Mouse (Mus musculus) midbrain, embryonic 15.5 days (tissue): ENCODE data around the gene Tcaim. TPM values are rescaled to one million over a fixed set of nuclear protein-coding genes. Genes with fewer than 3 reads are reported as not detected.
A peak's percentile ranks its signal among the peaks of the same experiment; 100 is the strongest.
"Not testable (repeated sequence)": the region's sequence is repeated elsewhere in the genome, so short reads cannot be mapped to it uniquely, and the experiment has no call there.

Experiments used
- ATAC-seq: fragments of 200-750 bp; cut with Nextera tagmentation; replicated peaks from 2 replicates; pipeline ENCODE4 v1.8.0; 2017; ENCODE audit warnings: moderate TSS enrichment
- H3K27ac ChIP-seq: fragments of 300-500 bp; sonication (generic); 2 replicates; pipeline ENCODE4 v1.5.1; 2015; ENCODE audit warnings: mild to moderate bottlenecking, inconsistent platforms
- H3K27me3 ChIP-seq: fragments of 300-500 bp; sonication (generic); replicated peaks from 2 replicates; pipeline ENCODE4 v1.6.1; 2015; ENCODE audit warnings: inconsistent platforms
- H3K36me3 ChIP-seq: fragments of 300-500 bp; sonication (generic); replicated peaks from 2 replicates; pipeline ENCODE4 v1.6.1; 2015; ENCODE audit warnings: inconsistent platforms
- H3K4me1 ChIP-seq: fragments of 300-500 bp; sonication (generic); 2 replicates; pipeline ENCODE4 v1.6.1; 2015; ENCODE audit warnings: inconsistent platforms
- H3K4me2 ChIP-seq: fragments of 300-500 bp; sonication (generic); 2 replicates; pipeline ENCODE4 v1.6.1; 2015; ENCODE audit warnings: inconsistent platforms, mild to moderate bottlenecking, moderate library complexity
- H3K4me3 ChIP-seq: fragments of 300-500 bp; sonication (generic); 2 replicates; pipeline ENCODE4 v1.5.1; 2015; ENCODE audit warnings: mild to moderate bottlenecking, inconsistent platforms
- H3K9ac ChIP-seq: fragments of 300-500 bp; sonication (generic); 2 replicates; pipeline ENCODE4 v1.6.1; 2015; ENCODE audit warnings: mild to moderate bottlenecking, inconsistent platforms
- H3K9me3 ChIP-seq: fragments of 300-500 bp; sonication (generic); 2 replicates; pipeline ENCODE4 v1.6.1; 2016; ENCODE audit warnings: inconsistent platforms
- WGBS: fragments of 180-500 bp; shearing (Covaris S2); methylation state at CpG from one replicate; pipeline ENCODE4 v1.1.7; 2015; ENCODE audit warnings: mixed read lengths; 5-methylcytosine and 5-hydroxymethylcytosine counted together
- polyA plus RNA-seq: library from polyadenylated mRNA; unstranded; fragments of >200 nt; fragmentation: Nextera tagmentation; extraction: Ambion mirVana; gene quantifications from 2 replicates; pipeline ENCODE4 v1.2.1, GENCODE M21; 2015

Gene Tcaim
- polyA plus RNA-seq, 1 experiment from 2014 or later: 9.3 TPM

- Histone ChIP-seq H3K4me3 (no peak overlapping the region), H3K27ac (no peak overlapping the region), H3K4me2 (no peak overlapping the region), H3K36me3 (peaks cover 42% of the 10 kb centered on the region), H3K9me3 (no peaks in the 10 kb centered on the region), H3K9ac (no peak overlapping the region), H3K4me1 (no peaks in the 10 kb centered on the region), H3K27me3 (no peaks in the 10 kb centered on the region)
- no peak for ATAC-seq
- WGBS: 94% methylated on average over 4 of the region's 4 CpGs
Observed at GRCm38 (mm10) chr9:122826743-122827142, 21.4 kb downstream of the Tcaim start.

- peaks cover 31% of the 10 kb centered on the region for H3K36me3 ChIP-seq
- no peak overlapping the region for H3K4me2 ChIP-seq
- no peak for ATAC-seq
- WGBS: 84% methylated on average over 4 of the region's 4 CpGs
- H3K9ac ChIP-seq: no peak overlapping the region
- H3K9me3 ChIP-seq: no peaks in the 10 kb centered on the region
- no peak overlapping the region for H3K27ac ChIP-seq
- no peak overlapping the region for H3K4me3 ChIP-seq
- H3K4me1 ChIP-seq: no peaks in the 10 kb centered on the region
- H3K27me3 ChIP-seq: no peaks in the 10 kb centered on the region
Observed at GRCm38 (mm10) chr9:122829826-122830380, 24.6 kb downstream of the Tcaim start.

- WGBS: 73% methylated on average over 9 of the region's 9 CpGs
- no peak overlapping the region for H3K9ac ChIP-seq
- H3K27me3 ChIP-seq: no peaks in the 10 kb centered on the region
- H3K4me1 ChIP-seq: peaks cover 8% of the 10 kb centered on the region; the same call in 1 of the 2 replicates
- ATAC-seq: no peak
- no peak overlapping the region for H3K4me2 ChIP-seq
- no peak overlapping the region for H3K4me3 ChIP-seq
- peak overlapping the region; percentile 31; the same call in 1 of the 2 replicates for H3K27ac ChIP-seq
- H3K9me3 ChIP-seq: no peaks in the 10 kb centered on the region
- peaks cover 8% of the 10 kb centered on the region; the same call in 1 of the 2 replicates for H3K36me3 ChIP-seq
Observed at GRCm38 (mm10) chr9:122836126-122836525, 30.8 kb downstream of the Tcaim start.

GRCm38 (mm10) chr9:122836790-122837189 lies 31.5 kb downstream of the Tcaim start:
- no peak overlapping the region for H3K4me3 ChIP-seq
- peaks cover 8% of the 10 kb centered on the region; the same call in 1 of the 2 replicates for H3K4me1 ChIP-seq
- H3K27me3 ChIP-seq: no peaks in the 10 kb centered on the region
- 48% methylated on average over 6 of the region's 6 CpGs for WGBS
- no peaks in the 10 kb centered on the region for H3K9me3 ChIP-seq
- peak; percentile 84 for ATAC-seq
- peaks cover 5% of the 10 kb centered on the region; the same call in 1 of the 2 replicates for H3K36me3 ChIP-seq
- peak overlapping the region; percentile 31; the same call in 1 of the 2 replicates for H3K27ac ChIP-seq
- no peak overlapping the region for H3K9ac ChIP-seq
- no peak overlapping the region for H3K4me2 ChIP-seq

GRCm38 (mm10) chr9:122837216-122837615 lies 31.9 kb downstream of the Tcaim start:
- no peak overlapping the region for H3K9ac ChIP-seq
- peaks cover 8% of the 10 kb centered on the region; the same call in 1 of the 2 replicates for H3K4me1 ChIP-seq
- H3K27me3 ChIP-seq: no peaks in the 10 kb centered on the region
- peak; percentile 17; the same call in 1 of the 2 replicates for ATAC-seq
- H3K36me3 ChIP-seq: peaks cover 5% of the 10 kb centered on the region; the same call in 1 of the 2 replicates
- no peak overlapping the region for H3K4me2 ChIP-seq
- H3K9me3 ChIP-seq: no peaks in the 10 kb centered on the region
- 91% methylated on average over 4 of the region's 4 CpGs for WGBS
- H3K4me3 ChIP-seq: no peak overlapping the region
- 0 out of 2 replicates have a peak overlapping the region, but pooled peaks have one; percentile 31 for H3K27ac ChIP-seq

- no peak overlapping the region for H3K4me3 ChIP-seq
- 25% methylated on average over 16 of the region's 16 CpGs for WGBS
- peaks cover 8% of the 10 kb centered on the region; the same call in 1 of the 2 replicates for H3K4me1 ChIP-seq
- H3K4me2 ChIP-seq: no peak overlapping the region
- ATAC-seq: no peak
- H3K27ac ChIP-seq: no peak overlapping the region
- H3K9ac ChIP-seq: no peak overlapping the region
- no peaks in the 10 kb centered on the region for H3K9me3 ChIP-seq
- H3K27me3 ChIP-seq: no peaks in the 10 kb centered on the region
- peaks cover 5% of the 10 kb centered on the region; the same call in 1 of the 2 replicates for H3K36me3 ChIP-seq
Observed at GRCm38 (mm10) chr9:122837680-122838079, 32.3 kb downstream of the Tcaim start.

- no peaks in the 10 kb centered on the region for H3K27me3 ChIP-seq
- 0 out of 2 replicates have a peak, but pooled peaks cover 3% of the 10 kb centered on the region for H3K36me3 ChIP-seq
- WGBS: 82% methylated on average over 3 of the region's 3 CpGs
- H3K27ac ChIP-seq: no peak within 1 kb of the TSS
- H3K4me2 ChIP-seq: no peak within 1 kb of the TSS
- no peaks in the 10 kb centered on the region for H3K9me3 ChIP-seq
- no peak within 1 kb of the TSS for H3K4me3 ChIP-seq
- H3K4me1 ChIP-seq: no peaks in the 10 kb centered on the region
- H3K9ac ChIP-seq: no peak within 1 kb of the TSS
- ATAC-seq: no peak
Observed at GRCm38 (mm10) chr9:122843760-122844159, 38.4 kb downstream of the Tcaim start, which contains the start of gene Gm35549. TSS of gene Gm35549 (minus strand) at chr9:122844035.

GRCm38 (mm10) chr9:122845621-122846020 lies 40.3 kb downstream of the Tcaim start:
- Histone ChIP-seq H3K27ac (no peak overlapping the region), H3K4me1 (no peaks in the 10 kb centered on the region), H3K4me2 (no peak overlapping the region), H3K9me3 (no peaks in the 10 kb centered on the region), H3K27me3 (no peaks in the 10 kb centered on the region), H3K36me3 (peaks cover 19% of the 10 kb centered on the region; the same call in 1 of the 2 replicates), H3K9ac (no peak overlapping the region), H3K4me3 (no peak overlapping the region)
- 83% methylated on average over 3 of the region's 3 CpGs for WGBS
- ATAC-seq: no peak

GRCm38 (mm10) chr9:122846156-122846555 lies 40.8 kb downstream of the Tcaim start:
- no peaks in the 10 kb centered on the region for H3K4me1 ChIP-seq
- H3K4me2 ChIP-seq: no peak overlapping the region
- no peaks in the 10 kb centered on the region for H3K27me3 ChIP-seq
- no peak overlapping the region for H3K27ac ChIP-seq
- H3K4me3 ChIP-seq: no peak overlapping the region
- H3K9me3 ChIP-seq: no peaks in the 10 kb centered on the region
- ATAC-seq: no peak
- peaks cover 23% of the 10 kb centered on the region; the same call in 1 of the 2 replicates for H3K36me3 ChIP-seq
- no peak overlapping the region for H3K9ac ChIP-seq

GRCm38 (mm10) chr9:122847811-122848311 lies 42.5 kb downstream of the Tcaim start:
- peaks cover 40% of the 10 kb centered on the region for H3K36me3 ChIP-seq
- H3K9me3 ChIP-seq, H3K27ac ChIP-seq, ATAC-seq, H3K27me3 ChIP-seq, H3K4me2 ChIP-seq, H3K4me1 ChIP-seq, H3K4me3 ChIP-seq, H3K9ac ChIP-seq: not testable (repeated sequence)
- WGBS: 95% methylated on average over 7 of the region's 8 CpGs

- ATAC-seq: no peak
- H3K27me3 ChIP-seq: no peaks in the 10 kb centered on the region
- H3K27ac ChIP-seq: no peak overlapping the region
- no peak overlapping the region for H3K9ac ChIP-seq
- no peak overlapping the region for H3K4me2 ChIP-seq
- H3K9me3 ChIP-seq: no peaks in the 10 kb centered on the region
- no peaks in the 10 kb centered on the region for H3K4me1 ChIP-seq
- H3K36me3 ChIP-seq: peaks cover 87% of the 10 kb centered on the region
- WGBS: 94% methylated on average over 7 of the region's 7 CpGs
- no peak overlapping the region for H3K4me3 ChIP-seq
Observed at GRCm38 (mm10) chr9:122854526-122854925, 49.2 kb downstream of the Tcaim start.

GRCm38 (mm10) chr9:122855141-122855540 lies 49.8 kb downstream of the Tcaim start:
- WGBS: 100% methylated on average over 3 of the region's 7 CpGs
- not testable (repeated sequence) for H3K9me3 ChIP-seq, H3K9ac ChIP-seq

GRCm38 (mm10) chr9:122855617-122856016 lies 50.3 kb downstream of the Tcaim start:
- no peaks in the 10 kb centered on the region for H3K4me1 ChIP-seq
- H3K9ac ChIP-seq: no peak overlapping the region
- ATAC-seq: no peak
- no peak overlapping the region for H3K27ac ChIP-seq
- H3K4me2 ChIP-seq: no peak overlapping the region
- H3K27me3 ChIP-seq: no peaks in the 10 kb centered on the region
- 99% methylated on average over 4 of the region's 4 CpGs for WGBS
- H3K4me3 ChIP-seq: no peak overlapping the region
- 0 out of 2 replicates have a peak, but pooled peaks cover 3% of the 10 kb centered on the region for H3K9me3 ChIP-seq
- H3K36me3 ChIP-seq: peaks cover 88% of the 10 kb centered on the region

More at GRCm38 (mm10) chr9:122855141-122855540, 49.8 kb downstream of the Tcaim start:
- H3K4me1 ChIP-seq, ATAC-seq, H3K4me2 ChIP-seq, H3K27me3 ChIP-seq, H3K4me3 ChIP-seq, H3K27ac ChIP-seq: not testable (repeated sequence)
- H3K36me3 ChIP-seq: peaks cover 88% of the 10 kb centered on the region
